Comparison of ENCODE assay signal across 9 mouse cellular contexts in the genomic region with DNA sequence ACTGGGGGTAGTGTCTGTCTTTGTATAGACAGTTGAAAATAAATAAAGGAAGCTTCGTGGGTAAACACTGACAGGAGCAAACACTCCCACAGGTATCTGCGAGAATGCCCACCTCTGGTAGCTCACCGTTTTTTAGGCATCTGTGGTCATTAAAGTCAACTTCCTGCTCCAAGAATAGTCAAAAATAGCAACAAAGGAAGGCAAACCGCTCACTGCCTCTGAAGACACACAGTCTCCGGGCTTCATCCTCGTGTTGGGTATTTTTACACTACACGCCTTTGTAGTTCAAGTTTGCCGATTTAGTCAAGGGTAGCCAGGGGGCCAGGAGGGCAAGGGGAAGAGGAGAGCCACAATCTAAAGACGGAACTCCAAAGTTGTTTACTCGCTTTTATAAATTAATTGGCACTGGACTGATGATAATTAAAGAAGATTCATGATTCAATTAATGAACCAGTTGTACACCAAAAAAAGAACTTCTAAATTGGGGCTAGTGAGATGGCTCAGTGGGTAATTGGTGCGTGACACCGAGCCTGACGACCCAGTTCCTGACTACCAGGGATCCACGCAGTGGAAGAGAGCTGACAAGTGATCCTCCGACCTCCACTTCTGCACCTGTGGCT. TPM values are rescaled to one million over a fixed set of nuclear protein-coding genes. Genes with fewer than 3 reads are reported as not detected.
DNase-seq lines count a peak whose midpoint lies in the region; ATAC-seq and TF ChIP-seq lines count a peak whose summit lies in the region.
"Had no signal": no experiment of that assay in that cellular context is flagged by ENCODE, and none has a peak within 500 bp of the region (broad histone marks: within the 10 kb centered on the region; RNA-seq: fewer than 3 reads in every experiment).

No protein-coding gene starts in this region.

- ATAC-seq in heart, embryonic 11.5 days (replicated peaks; ENCODE audit: insufficient number of reproducible peaks, low FRiP score, low TSS enrichment) = no peak
- no peak for ATAC-seq in lung, embryonic 14.5 days (ENCODE audit: insufficient read depth)
- ATAC-seq in liver, embryonic 14.5 days (ENCODE audit: insufficient read depth) = no peak
- no peak for ATAC-seq in erythroid progenitor cell, adult 5-6 weeks (replicated peaks; ENCODE audit: low FRiP score, poor library complexity, severe bottlenecking)

- DNase-seq in heart, postnatal 4 days = no peak
- DNase-seq in lung, embryonic 14.5 days = peak; percentile 49
- DNase-seq in lung, adult 2 months = no peak
- DNase-seq in embryonic facial prominence, embryonic 10.5 days (ENCODE audit: low spot score) = no peak
- DNase-seq in liver, embryonic 14.5 days (ENCODE audit: low read depth in 3 of 3, low spot score in 3 of 3) = no peak
- no peak for DNase-seq in ovary, adult 18-20 months (ENCODE audit: low spot score)

- no peak for TF ChIP-seq CTCF in lung, embryonic 14.5 days (IDR thresholded peaks at IDR 0.05; ENCODE audit: low read depth)
- no peak for TF ChIP-seq CTCF in lung, adult 2 months (IDR thresholded peaks at IDR 0.05; ENCODE audit: insufficient read depth, low read length)
- TF ChIP-seq CTCF in liver, embryonic 14.5 days (IDR thresholded peaks at IDR 0.05; ENCODE audit: low read depth) = no peak

- no peak overlapping the region; the same call in none of the 2 replicates for H3K9ac ChIP-seq in heart, embryonic 11.5 days (ENCODE audit: low read depth, low read length)
- no peak overlapping the region for H3K9ac ChIP-seq in lung, embryonic 14.5 days
- H3K9ac ChIP-seq in liver, embryonic 14.5 days (replicated peaks) = no peak overlapping the region

- no peak overlapping the region for H3K4me3 ChIP-seq in heart, embryonic 11.5 days (ENCODE audit: low read depth, low read length)
- no peak overlapping the region for H3K4me3 ChIP-seq in lung, embryonic 14.5 days (ENCODE audit: low read depth, low read length)
- no peak overlapping the region for H3K4me3 ChIP-seq in lung, adult 2 months (replicated peaks; ENCODE audit: extremely low read depth, low read depth, low read length)
- H3K4me3 ChIP-seq in embryonic facial prominence, embryonic 10.5 days = no peak overlapping the region
- H3K4me3 ChIP-seq in liver, embryonic 14.5 days (ENCODE audit: insufficient read depth in 1 of 2, low read depth in 2 of 2, low read length in 2 of 2) = no peak overlapping the region
- H3K4me3 ChIP-seq: erythroblast, embryonic 14.5 days had no signal

- H3K9me3 ChIP-seq in heart, embryonic 11.5 days (replicated peaks; ENCODE audit: control insufficient read depth, low read length) = no peaks in the 10 kb centered on the region
- H3K9me3 ChIP-seq in lung, embryonic 14.5 days (ENCODE audit: low read depth, low read length) = no peaks in the 10 kb centered on the region
- no peaks in the 10 kb centered on the region for H3K9me3 ChIP-seq in embryonic facial prominence, embryonic 10.5 days
- no peaks in the 10 kb centered on the region for H3K9me3 ChIP-seq in liver, embryonic 14.5 days (ENCODE audit: control insufficient read depth, low read length)

- TF ChIP-seq POLR2A in lung, adult 2 months (IDR thresholded peaks at IDR 0.05; ENCODE audit: borderline replicate concordance, extremely low read depth, low read depth, low read length) = no peak

- H3K27ac ChIP-seq in heart, embryonic 11.5 days (ENCODE audit: low read depth, low read length) = peak overlapping the region; percentile 62
- peak overlapping the region; percentile 63 for H3K27ac ChIP-seq in lung, embryonic 14.5 days (ENCODE audit: low read depth)
- 0 out of 2 replicates have a peak overlapping the region, but pooled peaks have one; percentile 32 for H3K27ac ChIP-seq in embryonic facial prominence, embryonic 10.5 days (replicated peaks)
- H3K27ac ChIP-seq in liver, embryonic 14.5 days = no peak overlapping the region

- H3K4me2 ChIP-seq in heart, embryonic 11.5 days = peak overlapping the region; percentile 44
- peak overlapping the region; percentile 42; the same call in 1 of the 2 replicates for H3K4me2 ChIP-seq in lung, embryonic 14.5 days
- H3K4me2 ChIP-seq in liver, embryonic 14.5 days (ENCODE audit: low read depth) = peak overlapping the region; percentile 17

- H3K36me3 ChIP-seq in heart, embryonic 11.5 days (ENCODE audit: control insufficient read depth, insufficient read depth, low read length) = no peaks in the 10 kb centered on the region
- H3K36me3 ChIP-seq in lung, embryonic 14.5 days (ENCODE audit: insufficient read depth) = no peaks in the 10 kb centered on the region
- H3K36me3 ChIP-seq in embryonic facial prominence, embryonic 10.5 days (replicated peaks) = peaks cover 15% of the 10 kb centered on the region
- H3K36me3 ChIP-seq in liver, embryonic 14.5 days (replicated peaks; ENCODE audit: control insufficient read depth, insufficient read depth, low read depth) = no peaks in the 10 kb centered on the region

- H3K4me1 ChIP-seq in heart, embryonic 11.5 days (ENCODE audit: control insufficient read depth, insufficient read depth, low read length) = peaks cover 82% of the 10 kb centered on the region
- H3K4me1 ChIP-seq in lung, embryonic 14.5 days (ENCODE audit: insufficient read depth) = peaks cover 60% of the 10 kb centered on the region
- H3K4me1 ChIP-seq in lung, adult 2 months (ENCODE audit: control insufficient read depth, insufficient read depth, low read length) = peaks cover 28% of the 10 kb centered on the region
- peaks cover 100% of the 10 kb centered on the region for H3K4me1 ChIP-seq in embryonic facial prominence, embryonic 10.5 days
- H3K4me1 ChIP-seq in liver, embryonic 14.5 days (replicated peaks; ENCODE audit: control insufficient read depth in 2 of 2, insufficient read depth in 2 of 2, low read length in 1 of 2) = peaks cover 44 to 61% of the 10 kb centered on the region in 2 experiments

- no peaks in the 10 kb centered on the region for H3K27me3 ChIP-seq in heart, embryonic 11.5 days (ENCODE audit: control insufficient read depth, insufficient read depth, low read length)
- no peaks in the 10 kb centered on the region for H3K27me3 ChIP-seq in lung, embryonic 14.5 days (ENCODE audit: insufficient read depth, low read length)
- no peaks in the 10 kb centered on the region for H3K27me3 ChIP-seq in embryonic facial prominence, embryonic 10.5 days (replicated peaks; ENCODE audit: low read depth, poor library complexity, severe bottlenecking)
- H3K27me3 ChIP-seq in liver, embryonic 14.5 days (ENCODE audit: control insufficient read depth, insufficient read depth, low read length) = no peaks in the 10 kb centered on the region

- 32% methylated on average over 15 of the region's 15 CpGs for WGBS in heart, embryonic 11.5 days (ENCODE audit: insufficient replicate concordance)
- WGBS in lung, embryonic 14.5 days = 29% methylated on average over 15 of the region's 15 CpGs
- WGBS in lung, adult 2 months = 33% methylated on average over 15 of the region's 15 CpGs
- WGBS in embryonic facial prominence, embryonic 10.5 days = 48% methylated on average over 15 of the region's 15 CpGs
- WGBS in liver, embryonic 14.5 days (ENCODE audit: insufficient replicate concordance) = 25% methylated on average over 15 of the region's 15 CpGs

- no peak for TF ChIP-seq EP300 in liver, embryonic 14.5 days (IDR thresholded peaks at IDR 0.05; ENCODE audit: low read depth)

RNA-seq across cellular contexts. Expression of a gene that starts 8.4 kb away (rescaled TPM):
- 9.7 and 11.4 TPM in 2 replicates for polyA plus RNA-seq in heart, embryonic 11.5 days (2014; fragmentation: Nextera tagmentation; extraction: Ambion mirVana)
- total RNA-seq in heart, postnatal 4 days (2021) = 10 to 100 TPM; 20.7 to 20.9 TPM
- polyA plus RNA-seq in lung, embryonic 14.5 days (2014; fragmentation: Nextera tagmentation; extraction: Ambion mirVana) = 16.1 and 16.4 TPM in 2 replicates
- 34.6 and 41.0 TPM in 2 replicates for polyA plus RNA-seq in lung, adult 2 months (2012; rRNA removed)
- 23.4 and 25.5 TPM in 2 replicates for polyA plus RNA-seq in embryonic facial prominence, embryonic 10.5 days (2016; fragmentation: Nextera tagmentation; extraction: Ambion mirVana)
- polyA plus RNA-seq in liver, embryonic 14.5 days (2012; rRNA removed) = 2.8 and 3.2 TPM in 2 replicates
- 1.7 and 2.2 TPM in 2 replicates for polyA plus RNA-seq in liver, embryonic 14.5 days (2014; fragmentation: Nextera tagmentation; extraction: Ambion mirVana)
- 4.7 and 5.0 TPM in 2 replicates for total RNA-seq in erythroid progenitor cell, adult 5-6 weeks (2015; ENCODE audit: low replicate concordance)
- 2.6 and 13.2 TPM in 2 replicates for total RNA-seq in erythroid progenitor cell, adult 5-6 weeks (2017; ENCODE audit: low replicate concordance)
